12 mouse cellular contexts compared by ENCODE assay signal in the genomic region with DNA sequence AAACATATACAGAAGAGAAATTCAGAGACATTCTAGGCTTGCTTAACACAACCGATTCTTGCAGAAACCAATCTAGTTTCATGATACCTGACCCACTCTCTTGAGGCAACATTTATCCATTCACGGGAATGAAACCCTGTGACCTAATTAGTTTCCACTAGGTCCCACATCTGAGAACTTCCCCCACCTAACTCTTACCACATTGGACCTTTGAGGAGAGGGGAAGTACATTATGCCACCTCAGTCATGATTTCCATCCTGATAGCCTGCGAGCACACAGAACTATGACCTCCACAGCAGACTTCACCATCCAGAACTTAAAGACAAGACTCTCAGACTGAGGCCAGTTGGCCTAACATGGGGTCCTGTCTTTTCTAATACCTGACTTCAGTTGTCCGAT.
"Had no signal": no experiment of that assay in that cellular context is flagged by ENCODE, and none has a peak within 500 bp of the region (broad histone marks: within the 10 kb centered on the region; RNA-seq: fewer than 3 reads in every experiment).

No protein-coding gene starts in this region.

- H3K4me3 ChIP-seq: limb, embryonic 13.5 days; midbrain, embryonic 10.5 days; myocyte; neural tube, embryonic 15.5 days had no signal

- H3K36me3 ChIP-seq: limb, embryonic 13.5 days; midbrain, embryonic 10.5 days; neural tube, embryonic 15.5 days had no signal

- H3K27ac ChIP-seq: limb, embryonic 13.5 days; liver, embryonic 14.5 days; midbrain, embryonic 10.5 days; neural tube, embryonic 15.5 days had no signal

- H3K4me2 ChIP-seq: limb, embryonic 13.5 days; neural tube, embryonic 15.5 days had no signal

- H3K9ac ChIP-seq: limb, embryonic 13.5 days; liver, embryonic 14.5 days; neural tube, embryonic 15.5 days had no signal

- DNase-seq: kidney, postnatal 14 days; left cerebral cortex, postnatal 4 days; lung, adult 18-20 months; midbrain, embryonic 14.5 days; spleen, adult 18-20 months; thymus, adult 18-20 months; thymus, postnatal 14 days had no signal

- H3K4me1 ChIP-seq: limb, embryonic 13.5 days; midbrain, embryonic 10.5 days; neural tube, embryonic 15.5 days had no signal

- H3K9me3 ChIP-seq: limb, embryonic 13.5 days; midbrain, embryonic 10.5 days; neural tube, embryonic 15.5 days had no signal

- H3K27me3 ChIP-seq: limb, embryonic 13.5 days; neural tube, embryonic 15.5 days had no signal
